Mouse (Mus musculus) ES-E14 (cell line): Measurements from ENCODE around the gene Fsip1.

Source experiments
- CHD2 ChIP-seq: IDR thresholded peaks from 2 replicates; pipeline ENCODE4 v1.6.1; 2014; ENCODE audit warnings: mild to moderate bottlenecking, low read depth, low read length, inconsistent platforms
- HCFC1 ChIP-seq: IDR thresholded peaks from 2 replicates; pipeline ENCODE4 v1.6.1; 2012; ENCODE audit warnings: low read length, inconsistent platforms, borderline replicate concordance; ENCODE audit not compliant: insufficient read depth
- MAFK ChIP-seq: IDR thresholded peaks from 2 replicates; pipeline ENCODE4 v1.6.1; 2014; ENCODE audit warnings: mild to moderate bottlenecking, low read depth, low read length, inconsistent platforms; ENCODE audit not compliant: insufficient read depth
- ZC3H11A ChIP-seq: IDR thresholded peaks from 2 replicates; pipeline ENCODE4 v1.6.1; 2012; ENCODE audit warnings: low read depth, mild to moderate bottlenecking, inconsistent platforms, low read length, borderline replicate concordance
- ZNF384 ChIP-seq: IDR thresholded peaks from 2 replicates; pipeline ENCODE4 v1.6.1; 2012; ENCODE audit warnings: low read depth, low read length, inconsistent platforms

GRCm38 (mm10) chr2:118081581-118081980, 175.2 kb downstream of the Fsip1 start:
- TF ChIP-seq HCFC1 (no peak), ZNF384 (no peak), CHD2 (no peak), ZC3H11A (no peak), MAFK (no peak)
